Mouse (Mus musculus) fibroblast of lung, adult 2 months (primary cell): ENCODE data around the gene Tuba4a.
"Not testable (repeated sequence)": the region's sequence is repeated elsewhere in the genome, so short reads cannot be mapped to it uniquely, and the experiment has no call there.

Experiments
- DNase-seq: peaks from one replicate; pipeline ENCODE4 v3.0.0-alpha.2; 2011; ENCODE audit warnings: low read depth

The Tuba4a gene

GRCm38 (mm10) chr1:75236117-75237050 is 16.7 kb upstream of the Tuba4a start, which contains the start of gene Dnajb2:
Dnajb2 (plus strand) TSS chr1:75236406.
- DNase-seq, result no peak

GRCm38 (mm10) chr1:75234606-75235005 is 14.9 kb upstream of the Tuba4a start:
- no peak for DNase-seq

- not testable (repeated sequence) for DNase-seq
Observed at GRCm38 (mm10) chr1:75232489-75232888, 12.8 kb upstream of the Tuba4a start.

GRCm38 (mm10) chr1:75231664-75232152 is 12.0 kb upstream of the Tuba4a start, which contains the start of gene A630095N17Rik:
A630095N17Rik (minus strand) TSS chr1:75232102.
- no peak for DNase-seq

GRCm38 (mm10) chr1:75231224-75231623 is 11.6 kb upstream of the Tuba4a start:
- DNase-seq, result no peak

- DNase-seq, result no peak
Observed at GRCm38 (mm10) chr1:75230335-75230994, 10.8 kb upstream of the Tuba4a start.

- no peak for DNase-seq
Observed at GRCm38 (mm10) chr1:75229158-75229557, 9.5 kb upstream of the Tuba4a start.

GRCm38 (mm10) chr1:75227653-75228052 is 8.0 kb upstream of the Tuba4a start:
- no peak for DNase-seq

- no peak for DNase-seq
Observed at GRCm38 (mm10) chr1:75226138-75226537, 6.5 kb upstream of the Tuba4a start.

- no peak for DNase-seq
Observed at GRCm38 (mm10) chr1:75225473-75225872, 5.8 kb upstream of the Tuba4a start.

- no peak for DNase-seq
Observed at GRCm38 (mm10) chr1:75223532-75223931, 3.9 kb upstream of the Tuba4a start.

GRCm38 (mm10) chr1:75222926-75223325 is 3.3 kb upstream of the Tuba4a start:
- DNase-seq, result no peak

- DNase-seq, result no peak
Observed at GRCm38 (mm10) chr1:75221538-75221937, 1.9 kb upstream of the Tuba4a start.

- peak; percentile 66 for DNase-seq
Observed at GRCm38 (mm10) chr1:75219078-75219477, 587 bp downstream of the Tuba4a start.

GRCm38 (mm10) chr1:75218227-75219001 is 1.3 kb downstream of the Tuba4a start:
- DNase-seq, result no peak

- DNase-seq, result no peak
Observed at GRCm38 (mm10) chr1:75217893-75218226, 1.8 kb downstream of the Tuba4a start.

- DNase-seq, result no peak
Observed at GRCm38 (mm10) chr1:75216797-75217585, 2.7 kb downstream of the Tuba4a start.

- DNase-seq, result no peak
Observed at GRCm38 (mm10) chr1:75215785-75216184, 3.9 kb downstream of the Tuba4a start.

- DNase-seq, result no peak
Observed at GRCm38 (mm10) chr1:75214886-75215285, 4.8 kb downstream of the Tuba4a start.

- DNase-seq, result no peak
Observed at GRCm38 (mm10) chr1:75214442-75214841, 5.2 kb downstream of the Tuba4a start.

GRCm38 (mm10) chr1:75213096-75213495 is 6.6 kb downstream of the Tuba4a start:
- no peak for DNase-seq
